Mouse (Mus musculus) midbrain, embryonic 13.5 days (tissue): ENCODE data around the gene Ccr8. TPM values are rescaled to one million over a fixed set of nuclear protein-coding genes. Genes with fewer than 3 reads are reported as not detected.
"Not testable (repeated sequence)": the region's sequence is repeated elsewhere in the genome, so short reads cannot be mapped to it uniquely, and the experiment has no call there.

Experiments used
- ATAC-seq: fragments of 200-750 bp; cut with Nextera tagmentation; 2 replicates; pipeline ENCODE4 v1.8.0; 2017; ENCODE audit warnings: mild to moderate bottlenecking, moderate TSS enrichment, moderate library complexity
- H3K27ac ChIP-seq: fragments of 300-500 bp; sonication (generic); 2 replicates; pipeline ENCODE4 v1.5.1; 2015; ENCODE audit warnings: inconsistent platforms, mild to moderate bottlenecking, moderate library complexity
- H3K27me3 ChIP-seq: fragments of 300-500 bp; sonication (generic); 2 replicates; pipeline ENCODE4 v1.6.1; 2015; ENCODE audit warnings: mild to moderate bottlenecking, inconsistent platforms
- H3K36me3 ChIP-seq: fragments of 300-500 bp; sonication (generic); 2 replicates; pipeline ENCODE4 v1.6.1; 2015; ENCODE audit warnings: mild to moderate bottlenecking, inconsistent platforms
- H3K4me1 ChIP-seq: fragments of 300-500 bp; sonication (generic); replicated peaks from 2 replicates; pipeline ENCODE4 v1.6.1; 2015; ENCODE audit warnings: inconsistent platforms
- H3K4me2 ChIP-seq: fragments of 300-500 bp; sonication (generic); replicated peaks from 2 replicates; pipeline ENCODE4 v1.6.1; 2015; ENCODE audit warnings: moderate library complexity, mild to moderate bottlenecking, inconsistent platforms
- H3K4me3 ChIP-seq: fragments of 300-500 bp; sonication (generic); replicated peaks from 2 replicates; pipeline ENCODE4 v1.5.1; 2015; ENCODE audit warnings: mild to moderate bottlenecking, inconsistent platforms
- H3K9ac ChIP-seq: fragments of 300-500 bp; sonication (generic); replicated peaks from 2 replicates; pipeline ENCODE4 v1.6.1; 2015; ENCODE audit warnings: mild to moderate bottlenecking, inconsistent platforms
- H3K9me3 ChIP-seq: fragments of 300-500 bp; sonication (generic); 2 replicates; pipeline ENCODE4 v1.6.1; 2016; ENCODE audit warnings: mild to moderate bottlenecking, inconsistent platforms
- WGBS: fragments of 180-500 bp; shearing (Covaris S2); methylation state at CpG from one replicate; pipeline ENCODE4 v1.1.7; 2015; 5-methylcytosine and 5-hydroxymethylcytosine counted together
- polyA plus RNA-seq: library from polyadenylated mRNA; unstranded; fragments of >200 nt; fragmentation: Nextera tagmentation; extraction: Ambion mirVana; gene quantifications from 2 replicates; pipeline ENCODE4 v1.2.1, GENCODE M21; 2015

Ccr8 gene
- polyA plus RNA-seq, 1 experiment from 2014 or later, result not detected

DNA sequence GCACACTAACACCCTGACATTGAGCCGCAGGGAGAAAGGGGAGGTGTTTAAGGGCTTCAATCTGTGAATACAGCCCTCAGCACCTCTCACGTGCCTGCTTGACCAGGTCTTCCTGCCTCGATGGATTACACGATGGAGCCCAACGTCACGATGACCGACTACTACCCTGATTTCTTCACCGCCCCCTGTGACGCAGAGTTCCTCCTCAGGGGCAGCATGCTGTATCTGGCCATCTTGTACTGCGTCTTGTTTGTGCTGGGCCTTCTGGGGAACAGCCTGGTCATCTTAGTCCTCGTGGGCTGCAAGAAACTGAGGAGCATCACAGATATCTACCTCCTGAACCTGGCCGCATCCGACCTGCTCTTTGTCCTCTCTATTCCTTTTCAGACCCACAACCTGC lies 1.8 kb downstream of the Ccr8 start:
- H3K27ac ChIP-seq, result no peak overlapping the region
- H3K9me3 ChIP-seq, result 0 out of 2 replicates have a peak, but pooled peaks cover 4% of the 10 kb centered on the region
- WGBS, result 92% methylated on average over 13 of the region's 13 CpGs
- no peak for ATAC-seq
- H3K4me1 ChIP-seq, result no peaks in the 10 kb centered on the region
- H3K9ac ChIP-seq, result no peak overlapping the region
- no peaks in the 10 kb centered on the region for H3K27me3 ChIP-seq
- H3K4me2 ChIP-seq, result no peak overlapping the region
- H3K36me3 ChIP-seq, result no peaks in the 10 kb centered on the region
- H3K4me3 ChIP-seq, result no peak overlapping the region

DNA sequence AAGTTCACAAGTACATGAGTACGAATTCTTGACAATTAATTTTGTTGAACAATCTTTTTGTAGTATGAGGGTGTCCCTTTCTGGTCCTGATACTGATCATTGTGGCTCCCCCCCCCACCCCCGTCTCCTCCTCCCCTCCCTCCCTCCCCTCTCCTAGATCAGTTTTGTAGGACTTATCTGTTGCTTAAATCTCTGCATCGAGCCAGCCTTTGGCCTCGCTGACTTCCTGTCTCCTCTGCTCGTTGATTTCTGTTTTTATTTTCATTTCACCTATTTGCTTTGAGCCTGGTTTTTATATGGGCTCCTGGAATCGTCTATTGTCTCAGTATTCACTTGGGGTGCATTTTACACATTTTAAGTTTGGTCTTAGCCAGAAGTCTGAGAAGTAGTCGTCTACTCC lies 4.0 kb downstream of the Ccr8 start:
- Histone ChIP-seq H3K9me3 (no peaks in the 10 kb centered on the region), H3K27ac (no peak overlapping the region), H3K27me3 (no peaks in the 10 kb centered on the region), H3K9ac (no peak overlapping the region), H3K4me1 (no peaks in the 10 kb centered on the region), H3K36me3 (no peaks in the 10 kb centered on the region), H3K4me3 (no peak overlapping the region), H3K4me2 (no peak overlapping the region)
- 84% methylated on average over 7 of the region's 7 CpGs for WGBS
- no peak for ATAC-seq

DNA sequence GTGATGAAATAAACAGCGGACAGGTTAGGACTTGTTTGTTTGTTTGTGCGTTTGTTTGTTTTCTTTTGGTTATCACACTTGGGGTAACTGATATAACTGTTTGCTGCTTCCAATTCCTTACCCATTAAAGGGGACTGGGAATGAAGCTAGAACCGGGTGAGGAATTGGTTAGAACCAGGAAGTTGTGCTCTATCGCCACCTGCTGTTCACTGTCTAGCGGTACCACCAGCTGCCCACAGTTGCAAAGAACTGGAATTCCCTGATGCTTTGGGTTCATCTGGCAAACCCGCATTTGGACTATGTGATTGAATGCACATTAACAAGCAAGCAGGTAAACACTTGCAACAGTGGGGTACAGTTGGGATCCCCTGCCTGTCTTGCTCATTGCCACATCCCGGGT lies 6.8 kb downstream of the Ccr8 start:
- Histone ChIP-seq H3K9ac (no peak overlapping the region), H3K27ac (no peak overlapping the region), H3K9me3 (peaks cover 8% of the 10 kb centered on the region; the same call in 1 of the 2 replicates), H3K27me3 (no peaks in the 10 kb centered on the region), H3K36me3 (no peaks in the 10 kb centered on the region), H3K4me3 (no peak overlapping the region), H3K4me1 (no peaks in the 10 kb centered on the region), H3K4me2 (no peak overlapping the region)
- no peak for ATAC-seq
- WGBS, result 22% methylated on average over 7 of the region's 7 CpGs

DNA sequence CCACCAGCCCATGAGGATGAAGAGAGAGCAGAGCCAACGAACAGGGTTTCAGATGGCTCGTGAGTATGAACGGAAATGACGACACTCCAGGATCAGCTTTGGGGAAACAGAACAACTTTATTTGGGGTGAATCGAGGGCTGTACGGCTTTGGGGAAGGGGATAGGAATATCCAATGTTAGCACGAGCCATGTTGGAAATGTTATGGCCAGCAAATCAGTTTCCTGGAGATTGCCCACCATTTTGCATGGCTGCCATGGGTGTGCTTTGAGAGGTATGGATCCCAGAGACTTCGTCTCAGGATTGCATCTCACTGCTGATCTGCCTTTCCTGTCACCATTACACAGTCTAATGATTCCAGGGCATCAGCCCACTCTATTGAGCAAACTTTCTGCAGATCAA lies 7.4 kb downstream of the Ccr8 start:
- Histone ChIP-seq H3K9me3 (peaks cover 8% of the 10 kb centered on the region; the same call in 1 of the 2 replicates), H3K36me3 (no peaks in the 10 kb centered on the region), H3K27ac (no peak overlapping the region), H3K4me3 (no peak overlapping the region), H3K4me2 (no peak overlapping the region), H3K9ac (no peak overlapping the region), H3K27me3 (no peaks in the 10 kb centered on the region), H3K4me1 (no peaks in the 10 kb centered on the region)
- 94% methylated on average over 8 of the region's 8 CpGs for WGBS
- no peak for ATAC-seq

DNA sequence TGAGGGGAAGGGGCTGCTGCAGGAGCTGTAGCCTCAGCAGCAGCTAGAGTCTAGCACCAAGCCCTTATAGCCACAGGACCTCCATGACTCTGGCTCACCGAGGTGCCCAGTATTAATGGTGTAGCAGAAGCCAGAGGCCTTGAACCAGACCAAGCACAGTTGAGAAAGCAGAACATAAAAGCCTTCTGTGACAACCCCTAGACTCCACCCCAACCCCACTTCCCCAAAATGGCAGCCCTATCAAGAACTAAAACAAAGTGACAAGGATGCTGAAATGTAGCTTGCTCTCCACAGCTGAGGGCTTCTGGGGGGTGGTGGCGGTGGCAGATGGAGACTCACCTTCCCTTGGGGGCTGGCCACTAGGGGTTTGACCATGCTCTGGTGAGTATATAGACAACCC lies 9.3 kb downstream of the Ccr8 start:
- ATAC-seq, result no peak
- no peak overlapping the region for H3K4me2 ChIP-seq
- 89% methylated on average over 2 of the region's 2 CpGs for whole genome bisulfite sequencing
- no peak overlapping the region for H3K9ac ChIP-seq
- H3K27ac ChIP-seq, result no peak overlapping the region
- peaks cover 8% of the 10 kb centered on the region; the same call in 1 of the 2 replicates for H3K9me3 ChIP-seq
- H3K27me3 ChIP-seq, result no peaks in the 10 kb centered on the region
- no peaks in the 10 kb centered on the region for H3K36me3 ChIP-seq
- H3K4me3 ChIP-seq, result no peak overlapping the region
- no peaks in the 10 kb centered on the region for H3K4me1 ChIP-seq

DNA sequence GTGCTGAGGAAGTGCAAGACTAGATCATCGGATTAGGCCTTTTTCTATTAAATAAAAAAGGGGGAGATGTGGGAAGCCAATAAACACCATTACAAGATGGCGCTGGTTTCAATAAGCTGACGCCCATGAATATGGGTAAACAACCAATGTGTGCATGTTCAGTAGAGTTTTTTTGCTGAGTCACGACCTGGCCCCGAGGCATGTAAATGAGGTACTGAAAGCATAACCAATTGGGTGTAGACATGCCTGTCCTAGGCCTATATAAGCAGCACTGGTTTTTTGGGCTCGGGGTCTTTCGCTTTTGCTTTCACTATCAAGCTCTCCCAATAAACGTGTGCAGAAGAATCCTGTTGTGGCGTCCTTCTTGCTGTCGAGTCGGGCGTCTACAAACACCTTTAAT lies 17.0 kb downstream of the Ccr8 start:
- not testable (repeated sequence) for ATAC-seq, H3K27ac ChIP-seq, H3K9ac ChIP-seq, H3K4me2 ChIP-seq, H3K4me1 ChIP-seq, H3K9me3 ChIP-seq, H3K4me3 ChIP-seq, H3K27me3 ChIP-seq, H3K36me3 ChIP-seq
- 96% methylated on average over 12 of the region's 12 CpGs for WGBS

DNA sequence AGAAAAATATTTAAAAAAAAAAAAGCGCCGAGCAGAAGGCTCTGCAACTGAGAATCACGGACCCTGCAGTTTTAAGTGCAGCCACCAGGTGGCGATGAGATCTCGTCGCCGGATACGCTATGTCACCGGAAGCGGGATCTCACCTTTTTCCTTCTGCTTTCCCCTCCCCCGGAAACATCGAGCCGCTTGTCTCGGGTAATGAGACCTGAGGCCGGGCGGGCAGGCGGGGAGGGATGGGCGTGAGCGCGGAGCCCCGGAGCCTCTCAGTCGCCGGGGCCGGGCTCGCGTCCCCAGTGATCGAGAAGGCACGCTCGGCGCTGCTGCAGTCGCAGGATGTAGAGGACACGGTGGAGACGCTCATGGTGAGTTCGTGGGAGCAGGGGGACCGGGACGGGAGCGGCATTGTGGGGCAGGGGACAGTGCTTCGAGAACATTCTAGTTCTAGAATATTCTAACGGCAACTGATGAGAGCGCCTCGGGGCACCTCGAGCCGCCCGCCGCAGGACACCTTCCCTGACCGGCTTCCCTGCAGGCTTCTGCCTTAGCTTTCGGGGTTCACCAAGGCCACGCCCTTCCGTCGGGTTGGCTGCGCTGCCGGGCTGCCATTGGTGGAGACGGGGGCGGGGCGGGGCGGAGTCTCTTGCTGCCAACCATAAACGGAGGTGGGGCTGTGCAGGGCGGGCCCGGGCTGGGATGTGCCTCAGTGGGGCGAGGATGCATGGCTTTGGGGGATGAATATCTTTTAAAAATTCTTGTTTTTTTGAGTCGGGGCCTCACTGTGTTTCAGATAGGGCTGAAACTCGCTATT lies 18.5 kb downstream of the Ccr8 start, which contains the start of gene Slc25a38:
TSS of gene Slc25a38 (plus strand) at position 164 of the 808 bp plus-strand sequence.
- ATAC-seq, result peak; percentile 98
- peak within 1 kb of the TSS; percentile 83 for H3K4me3 ChIP-seq
- peak within 1 kb of the TSS; percentile 94 for H3K27ac ChIP-seq
- peak within 1 kb of the TSS; percentile 68 for H3K4me2 ChIP-seq
- no peaks in the 10 kb centered on the region for H3K27me3 ChIP-seq
- WGBS, result 1% methylated on average over 61 of the region's 62 CpGs
- H3K9me3 ChIP-seq, result no peaks in the 10 kb centered on the region
- peak within 1 kb of the TSS; percentile 85 for H3K9ac ChIP-seq
- peaks cover 9% of the 10 kb centered on the region for H3K4me1 ChIP-seq
- no peaks in the 10 kb centered on the region for H3K36me3 ChIP-seq

DNA sequence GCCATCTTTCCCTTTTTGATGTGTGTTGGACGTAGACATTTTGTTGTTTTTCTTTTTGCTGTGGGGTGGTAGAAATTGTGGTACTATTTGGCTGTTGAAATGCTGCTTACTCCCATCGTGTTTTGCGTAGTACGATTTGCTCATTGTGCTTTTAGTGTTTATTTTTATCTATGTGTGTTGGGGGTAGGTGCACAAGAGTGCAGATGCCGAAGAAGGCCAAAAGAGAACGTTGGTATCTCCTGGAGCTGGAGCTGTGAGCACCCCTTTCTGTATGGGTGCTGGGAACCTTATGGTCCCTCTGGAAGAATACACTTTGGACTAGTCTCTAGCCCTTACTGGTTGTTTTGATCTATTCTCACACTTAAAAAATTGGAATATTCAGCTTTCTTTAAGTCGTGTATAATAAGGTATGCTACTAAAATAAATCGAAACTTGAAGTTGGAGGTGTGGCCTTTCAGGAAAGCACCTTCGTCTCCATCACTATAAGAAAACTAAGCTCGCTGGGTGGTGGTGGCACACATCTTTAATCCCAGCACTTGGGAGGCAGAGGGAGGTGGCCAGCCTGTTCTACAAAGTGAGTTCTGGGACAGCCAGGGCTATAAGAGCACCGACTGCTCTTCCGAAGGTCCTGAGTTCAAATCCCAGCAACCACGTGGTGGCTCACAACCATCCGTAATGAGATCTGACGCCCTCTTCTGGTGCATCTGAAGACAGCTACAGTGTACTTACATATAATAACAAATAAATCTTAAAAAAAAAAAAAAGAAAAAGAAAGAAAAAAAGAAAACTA lies 19.4 kb downstream of the Ccr8 start:
- H3K9me3 ChIP-seq, result no peaks in the 10 kb centered on the region
- peak overlapping the region; percentile 68 for H3K4me2 ChIP-seq
- 0 out of 2 replicates have a peak, but pooled peaks cover under 1% of the 10 kb centered on the region for H3K36me3 ChIP-seq
- peak overlapping the region; percentile 94; the same call in 1 of the 2 replicates for H3K27ac ChIP-seq
- H3K4me1 ChIP-seq, result peaks cover 9% of the 10 kb centered on the region
- no peak for ATAC-seq
- no peak overlapping the region; the same call in 1 of the 2 replicates for H3K9ac ChIP-seq
- H3K4me3 ChIP-seq, result peak overlapping the region; percentile 83
- WGBS, result 81% methylated on average over 15 of the region's 15 CpGs
- no peaks in the 10 kb centered on the region for H3K27me3 ChIP-seq

DNA sequence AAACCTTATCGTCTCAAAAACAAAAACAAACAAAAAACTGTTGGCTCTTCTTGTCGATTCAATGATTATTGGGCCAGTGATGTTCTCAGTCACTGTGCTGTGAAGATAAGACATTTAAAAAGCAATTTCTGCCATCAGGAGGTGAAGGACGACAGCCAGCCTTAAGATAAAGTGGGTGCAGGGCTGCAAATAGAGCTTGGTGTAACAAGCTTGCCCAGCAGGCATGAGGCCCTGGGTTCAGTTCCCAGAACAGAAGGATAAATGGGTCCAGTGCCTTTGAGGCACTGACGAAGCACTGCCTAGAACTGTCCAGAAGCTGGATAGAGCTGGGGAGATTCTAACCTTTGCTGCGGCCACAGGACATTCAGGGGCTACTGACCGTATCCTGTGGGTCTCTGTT lies 20.6 kb downstream of the Ccr8 start:
- 91% methylated on average over 6 of the region's 6 CpGs for WGBS

DNA sequence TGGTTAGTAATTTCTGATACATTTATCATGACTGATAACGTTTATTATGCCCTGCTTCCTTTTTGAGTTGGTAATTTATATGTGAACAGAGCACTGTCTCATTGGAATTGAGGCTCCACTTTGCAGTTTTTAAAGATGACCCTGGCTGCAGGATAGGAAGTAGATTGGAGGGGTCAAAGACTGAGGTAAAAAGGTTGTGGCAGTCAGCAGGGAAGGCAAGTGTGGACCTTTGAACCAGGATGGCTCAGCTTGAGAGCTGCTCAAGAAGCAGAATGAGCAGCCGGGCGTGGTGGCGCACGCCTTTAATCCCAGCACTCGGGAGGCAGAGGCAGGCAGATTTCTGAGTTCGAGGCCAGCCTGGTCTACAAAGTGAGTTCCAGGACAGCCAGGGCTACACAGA lies 21.5 kb downstream of the Ccr8 start:
- no peaks in the 10 kb centered on the region for H3K27me3 ChIP-seq
- H3K9ac ChIP-seq, result no peak overlapping the region
- 96% methylated on average over 7 of the region's 7 CpGs for WGBS
- ATAC-seq, result no peak
- H3K36me3 ChIP-seq, result peaks cover 21% of the 10 kb centered on the region
- H3K4me2 ChIP-seq, result no peak overlapping the region
- H3K9me3 ChIP-seq, result no peaks in the 10 kb centered on the region
- peaks cover 9% of the 10 kb centered on the region for H3K4me1 ChIP-seq
- no peak overlapping the region for H3K4me3 ChIP-seq
- no peak overlapping the region for H3K27ac ChIP-seq

More for the DNA sequence above, 20.6 kb downstream of the Ccr8 start:
- Histone ChIP-seq H3K27ac (no peak overlapping the region), H3K4me1 (peaks cover 9% of the 10 kb centered on the region), H3K27me3 (no peaks in the 10 kb centered on the region), H3K36me3 (peaks cover 11% of the 10 kb centered on the region), H3K4me2 (no peak overlapping the region), H3K9ac (no peak overlapping the region), H3K4me3 (no peak overlapping the region), H3K9me3 (no peaks in the 10 kb centered on the region)
- no peak for ATAC-seq

DNA sequence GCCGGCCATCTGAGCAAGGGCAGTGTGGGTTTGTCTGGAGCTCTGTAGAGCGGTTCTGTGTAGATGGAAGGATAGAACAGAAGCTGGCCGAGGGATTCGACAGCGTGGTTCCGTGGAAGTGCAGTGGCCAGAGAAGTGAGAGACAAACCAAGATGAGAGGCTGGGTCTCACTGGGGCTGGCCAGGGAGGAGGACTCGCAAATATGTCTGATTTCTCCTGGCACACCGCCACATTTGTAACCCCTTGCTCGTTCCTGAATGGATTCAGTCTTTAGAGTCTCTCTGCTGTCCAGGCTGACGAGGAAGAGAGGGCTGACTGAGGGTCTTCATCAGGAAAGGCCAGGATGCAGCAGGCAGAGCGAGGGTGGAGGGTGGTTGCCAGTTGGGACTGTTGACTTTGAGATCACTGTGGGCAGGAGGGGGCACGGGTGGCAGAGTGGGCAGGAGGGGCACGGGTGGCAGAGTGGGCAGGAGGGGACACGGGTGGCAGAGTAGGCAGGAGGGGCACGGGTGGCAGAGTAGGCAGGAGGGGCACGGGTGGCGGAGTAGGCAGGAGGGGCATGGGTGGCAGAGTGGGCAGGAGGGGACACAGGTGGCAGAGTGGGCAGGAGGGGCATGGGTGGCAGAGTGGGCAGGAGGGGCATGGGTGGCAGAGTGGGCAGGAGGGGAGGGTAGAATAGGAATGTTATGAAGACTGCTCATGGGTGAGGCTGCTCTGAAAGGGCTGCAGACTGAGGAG lies 22.3 kb downstream of the Ccr8 start:
- Histone ChIP-seq H3K27ac (no peak overlapping the region), H3K4me2 (no peak overlapping the region), H3K4me1 (peaks cover 9% of the 10 kb centered on the region), H3K27me3 (no peaks in the 10 kb centered on the region), H3K4me3 (no peak overlapping the region), H3K9ac (no peak overlapping the region), H3K36me3 (peaks cover 27% of the 10 kb centered on the region), H3K9me3 (no peaks in the 10 kb centered on the region)
- 94% methylated on average over 17 of the region's 17 CpGs for WGBS
- ATAC-seq, result no peak

DNA sequence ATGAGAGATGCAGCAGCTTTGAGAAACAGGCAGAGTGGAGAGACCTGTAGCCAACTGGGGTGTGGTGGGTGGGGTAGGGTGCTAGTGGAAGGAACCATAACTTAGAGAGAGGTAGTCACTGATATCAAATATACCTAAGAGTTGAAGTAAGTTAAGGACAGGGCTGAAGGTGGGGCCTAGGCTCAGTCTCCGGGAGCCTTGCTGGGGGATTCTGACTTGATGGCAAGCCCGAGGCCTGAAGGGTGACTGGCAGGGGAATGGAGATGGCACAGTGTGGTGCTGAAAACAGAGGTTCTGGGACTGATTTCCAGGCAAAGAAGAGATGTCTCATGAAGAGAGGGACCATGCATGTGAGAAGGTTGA lies 22.9 kb downstream of the Ccr8 start:
- WGBS, result 91% methylated on average over 2 of the region's 2 CpGs
- H3K4me3 ChIP-seq, result no peak overlapping the region
- H3K4me2 ChIP-seq, result no peak overlapping the region
- H3K9me3 ChIP-seq, result no peaks in the 10 kb centered on the region
- no peak overlapping the region for H3K9ac ChIP-seq
- no peaks in the 10 kb centered on the region for H3K27me3 ChIP-seq
- no peak overlapping the region for H3K27ac ChIP-seq
- ATAC-seq, result no peak
- peaks cover 32% of the 10 kb centered on the region for H3K36me3 ChIP-seq
- peaks cover 9% of the 10 kb centered on the region for H3K4me1 ChIP-seq
